ENCODE assay signal across 8 mouse cellular contexts in genomic region chr11:66167801-66168651, GRCm38 (mm10). TPM values are rescaled to one million over a fixed set of nuclear protein-coding genes. Genes with fewer than 3 reads are reported as not detected.
DNase-seq lines count a peak whose midpoint lies in the region; ATAC-seq lines count a peak whose summit lies in the region.

TSS of gene Dnah9 (minus strand) at chr11:66168551.

- H3K9ac ChIP-seq in midbrain, embryonic 12.5 days (replicated peaks): peak within 1 kb of the TSS; percentile 67
- H3K9ac ChIP-seq in stomach, embryonic 15.5 days: 0 out of 2 replicates have a peak within 1 kb of the TSS, but pooled peaks have one; percentile 5

- peak within 1 kb of the TSS; percentile 50 for H3K4me3 ChIP-seq in megakaryocyte, embryonic 14.5 days (replicated peaks)
- H3K4me3 ChIP-seq in heart, embryonic 10.5 days: peak within 1 kb of the TSS; percentile 72
- peak within 1 kb of the TSS; percentile 74 for H3K4me3 ChIP-seq in limb, embryonic 10.5 days
- H3K4me3 ChIP-seq in midbrain, embryonic 12.5 days: peak within 1 kb of the TSS; percentile 65
- H3K4me3 ChIP-seq in stomach, embryonic 15.5 days (replicated peaks): peak within 1 kb of the TSS; percentile 52

- H3K27me3 ChIP-seq in megakaryocyte, embryonic 14.5 days (replicated peaks): peaks cover 18% of the 10 kb centered on the region
- H3K27me3 ChIP-seq in heart, embryonic 10.5 days (ENCODE audit: insufficient read depth, poor library complexity, severe bottlenecking): peaks cover 26% of the 10 kb centered on the region; the same call in 1 of the 2 replicates
- no peaks in the 10 kb centered on the region for H3K27me3 ChIP-seq in limb, embryonic 10.5 days (ENCODE audit: low read depth, poor library complexity, severe bottlenecking)
- H3K27me3 ChIP-seq in midbrain, embryonic 12.5 days: peaks cover 4% of the 10 kb centered on the region; the same call in 1 of the 2 replicates
- peaks cover 6% of the 10 kb centered on the region for H3K27me3 ChIP-seq in stomach, embryonic 15.5 days (replicated peaks)

- H3K36me3 ChIP-seq in megakaryocyte, embryonic 14.5 days (replicated peaks; ENCODE audit: low read length): no peaks in the 10 kb centered on the region
- H3K36me3 ChIP-seq in heart, embryonic 10.5 days: no peaks in the 10 kb centered on the region
- H3K36me3 ChIP-seq in limb, embryonic 10.5 days: no peaks in the 10 kb centered on the region
- H3K36me3 ChIP-seq in midbrain, embryonic 12.5 days: no peaks in the 10 kb centered on the region
- H3K36me3 ChIP-seq in stomach, embryonic 15.5 days: no peaks in the 10 kb centered on the region

- peak within 1 kb of the TSS; percentile 96 for H3K4me2 ChIP-seq in midbrain, embryonic 12.5 days (replicated peaks)
- H3K4me2 ChIP-seq in stomach, embryonic 15.5 days: peak within 1 kb of the TSS; percentile 99

- H3K4me1 ChIP-seq in megakaryocyte, embryonic 14.5 days: peaks cover 8% of the 10 kb centered on the region; the same call in 1 of the 2 replicates
- peaks cover 10% of the 10 kb centered on the region for H3K4me1 ChIP-seq in heart, embryonic 10.5 days
- H3K4me1 ChIP-seq in limb, embryonic 10.5 days: peaks cover 12% of the 10 kb centered on the region
- H3K4me1 ChIP-seq in midbrain, embryonic 12.5 days: 0 out of 2 replicates have a peak, but pooled peaks cover 10% of the 10 kb centered on the region
- 0 out of 2 replicates have a peak, but pooled peaks cover 5% of the 10 kb centered on the region for H3K4me1 ChIP-seq in stomach, embryonic 15.5 days

- DNase-seq in fibroblast of lung, adult 2 months (ENCODE audit: low read depth): peak; percentile 2
- DNase-seq in heart, embryonic 10.5 days (ENCODE audit: low spot score): peak; percentile 86
- DNase-seq in kidney, adult 9 months: peak; percentile 83
- DNase-seq in limb, embryonic 10.5 days (ENCODE audit: low spot score): peak; percentile 80

- no peak within 1 kb of the TSS for H3K27ac ChIP-seq in heart, embryonic 10.5 days
- H3K27ac ChIP-seq in limb, embryonic 10.5 days: no peak within 1 kb of the TSS
- peak within 1 kb of the TSS; percentile 78 for H3K27ac ChIP-seq in midbrain, embryonic 12.5 days (replicated peaks)
- no peak within 1 kb of the TSS for H3K27ac ChIP-seq in stomach, embryonic 15.5 days

- WGBS in heart, embryonic 10.5 days: under 1% methylated on average over 53 of the region's 53 CpGs
- WGBS in limb, embryonic 10.5 days: under 1% methylated on average over 53 of the region's 53 CpGs
- under 1% methylated on average over 53 of the region's 53 CpGs for WGBS in midbrain, embryonic 12.5 days
- WGBS in stomach, embryonic 15.5 days: under 1% methylated on average over 53 of the region's 53 CpGs

- H3K9me3 ChIP-seq in megakaryocyte, embryonic 14.5 days: no peaks in the 10 kb centered on the region
- no peaks in the 10 kb centered on the region for H3K9me3 ChIP-seq in heart, embryonic 10.5 days
- H3K9me3 ChIP-seq in limb, embryonic 10.5 days (replicated peaks): no peaks in the 10 kb centered on the region
- H3K9me3 ChIP-seq in midbrain, embryonic 12.5 days: no peaks in the 10 kb centered on the region
- H3K9me3 ChIP-seq in stomach, embryonic 15.5 days: no peaks in the 10 kb centered on the region

- ATAC-seq in megakaryocyte, adult 5-6 weeks (ENCODE audit: poor library complexity, severe bottlenecking): no peak
- peak; percentile 94 for ATAC-seq in midbrain, embryonic 12.5 days (ENCODE audit: low FRiP score, low read depth)
- peak; percentile 92 for ATAC-seq in stomach, embryonic 15.5 days (ENCODE audit: insufficient read depth, low FRiP score, low read depth)

RNA-seq across cellular contexts. Expression of gene Dnah9, which starts in this region (rescaled TPM):
- polyA plus RNA-seq in megakaryocyte, embryonic 14.5 days (2012; ENCODE audit: insufficient read depth, low replicate concordance): not detected in 2 replicates
- total RNA-seq in megakaryocyte, adult 5-6 weeks (2015): not detected in 2 replicates
- not detected in 2 replicates for total RNA-seq in megakaryocyte, adult 5-6 weeks (2017)
- polyA plus RNA-seq in heart, embryonic 10.5 days (2016; fragmentation: Nextera tagmentation; extraction: Ambion mirVana): not detected in 2 replicates
- polyA plus RNA-seq in limb, embryonic 10.5 days (2016; fragmentation: Nextera tagmentation; extraction: Ambion mirVana): not detected in 2 replicates
- 1.7 and 1.8 TPM in 2 replicates for polyA plus RNA-seq in midbrain, embryonic 12.5 days (2016; fragmentation: Nextera tagmentation; extraction: Ambion mirVana)
- polyA plus RNA-seq in stomach, embryonic 15.5 days (2015; fragmentation: Nextera tagmentation; extraction: Ambion mirVana): 0.27 and 0.32 TPM in 2 replicates

Comparison
In these comparisons a context has a peak if more than half of its experiments do, and no peak if none do; other contexts are left out.
1. Peak in DNase-seq and H3K4me3 ChIP-seq in heart, embryonic 10.5 days; RNA of the gene not detected or under 1 TPM.
2. Peak in DNase-seq and H3K4me3 ChIP-seq in limb, embryonic 10.5 days; RNA of the gene not detected or under 1 TPM.
3. Peak in ATAC-seq, H3K4me3 ChIP-seq, H3K9ac ChIP-seq and H3K4me2 ChIP-seq in stomach, embryonic 15.5 days; RNA of the gene not detected or under 1 TPM.
4. DNase-seq: peak in every context shown above with its lines; median percentile 86 in heart, embryonic 10.5 days; 83 in kidney, adult 9 months; 80 in limb, embryonic 10.5 days; 2 in fibroblast of lung, adult 2 months.